Mouse (Mus musculus): ENCODE measurements at regions not wholly inside any gene's neighbourhood (a gene's known extent, or its start where the extent isn't known, plus 50 kb on each side); places are given as distances from the start of the nearest gene placed in this dataset.

GRCm38 (mm10) chr3:83686611-83687010, 79.5 kb upstream of the Sfrp2 start:
- no peak for DNase-seq (ENCODE audit: extremely low read depth, insufficient read length, low spot score)

- DNase-seq (ENCODE audit: extremely low read depth, insufficient read length, low spot score): no peak
Measured at GRCm38 (mm10) chr3:83687503-83687902, 78.6 kb upstream of the Sfrp2 start.

- no peak for DNase-seq (ENCODE audit: extremely low read depth, insufficient read length, low spot score)
Measured at GRCm38 (mm10) chr3:83689068-83689976, 76.8 kb upstream of the Sfrp2 start.

- DNase-seq (ENCODE audit: extremely low read depth, insufficient read length, low spot score): peak; percentile 19
Measured at GRCm38 (mm10) chr3:83694505-83694904, 71.6 kb upstream of the Sfrp2 start.

GRCm38 (mm10) chr3:83699751-83700150, 66.4 kb upstream of the Sfrp2 start:
- peak; percentile 29 for DNase-seq (ENCODE audit: extremely low read depth, insufficient read length, low spot score)

GRCm38 (mm10) chr3:83701075-83701474, 65.0 kb upstream of the Sfrp2 start:
- DNase-seq (ENCODE audit: extremely low read depth, insufficient read length, low spot score): peak; percentile 11

GRCm38 (mm10) chr3:83704559-83704958, 61.6 kb upstream of the Sfrp2 start:
- DNase-seq (ENCODE audit: extremely low read depth, insufficient read length, low spot score): peak; percentile 24

- no peak for DNase-seq (ENCODE audit: extremely low read depth, insufficient read length, low spot score)
Measured at GRCm38 (mm10) chr3:83705253-83705652, 60.9 kb upstream of the Sfrp2 start.

- no peak for DNase-seq (ENCODE audit: extremely low read depth, insufficient read length, low spot score)
Measured at GRCm38 (mm10) chr3:83706531-83707243, 59.4 kb upstream of the Sfrp2 start.

GRCm38 (mm10) chr3:83707278-83707677, 58.8 kb upstream of the Sfrp2 start:
- DNase-seq (ENCODE audit: extremely low read depth, insufficient read length, low spot score): no peak

GRCm38 (mm10) chr3:83708973-83709372, 57.1 kb upstream of the Sfrp2 start:
- DNase-seq (ENCODE audit: extremely low read depth, insufficient read length, low spot score): no peak

- no peak for DNase-seq (ENCODE audit: extremely low read depth, insufficient read length, low spot score)
Measured at GRCm38 (mm10) chr3:83709531-83709930, 56.6 kb upstream of the Sfrp2 start.

GRCm38 (mm10) chr3:83710995-83711541, 55.1 kb upstream of the Sfrp2 start:
- no peak for DNase-seq (ENCODE audit: extremely low read depth, insufficient read length, low spot score)

GRCm38 (mm10) chr3:83712355-83712754, 53.8 kb upstream of the Sfrp2 start:
- DNase-seq (ENCODE audit: extremely low read depth, insufficient read length, low spot score): no peak

GRCm38 (mm10) chr3:83714572-83714971, 51.5 kb upstream of the Sfrp2 start:
- DNase-seq (ENCODE audit: extremely low read depth, insufficient read length, low spot score): no peak

Measured in 3134 (cell line).